Mouse (Mus musculus) heart, postnatal 0 days (tissue): ENCODE data around the gene Gclc. TPM values are rescaled to one million over a fixed set of nuclear protein-coding genes. Genes with fewer than 3 reads are reported as not detected.

Experiments used
- ATAC-seq: fragments of 200-750 bp; cut with Nextera tagmentation; 2 replicates; pipeline ENCODE4 v1.8.0; 2017; ENCODE audit warnings: low read depth, moderate number of reproducible peaks, moderate library complexity; ENCODE audit not compliant: insufficient read depth
- DNase-seq: peaks from one replicate; pipeline ENCODE4 v3.0.0-alpha.2; 2016; ENCODE audit warnings: low spot score
- H3K27ac ChIP-seq: fragments of 300-500 bp; sonication (generic); 2 replicates; pipeline ENCODE4 v1.5.1; 2014; ENCODE audit warnings: low read depth, mild to moderate bottlenecking
- H3K27me3 ChIP-seq: fragments of 300-500 bp; sonication (generic); 2 replicates; pipeline ENCODE4 v1.6.1; 2014; ENCODE audit warnings: low read length, mixed read lengths; ENCODE audit not compliant: control insufficient read depth, insufficient read depth
- H3K36me3 ChIP-seq: fragments of 300-500 bp; sonication (generic); replicated peaks from 2 replicates; pipeline ENCODE4 v1.6.1; 2014; ENCODE audit warnings: low read length, mixed read lengths; ENCODE audit not compliant: control insufficient read depth, insufficient read depth
- H3K4me1 ChIP-seq: fragments of 300-500 bp; sonication (generic); 2 replicates; pipeline ENCODE4 v1.6.1; 2014; ENCODE audit warnings: antibody characterized with exemption; ENCODE audit not compliant: control insufficient read depth, insufficient read depth
- H3K4me2 ChIP-seq: fragments of 300-500 bp; sonication (generic); 2 replicates; pipeline ENCODE4 v1.6.1; 2014; ENCODE audit warnings: low read depth, mild to moderate bottlenecking, low read length, moderate library complexity
- H3K4me3 ChIP-seq: fragments of 300-500 bp; sonication (generic); 2 replicates; pipeline ENCODE4 v1.5.1; 2014; ENCODE audit warnings: low read depth, low read length
- H3K9ac ChIP-seq: fragments of 300-500 bp; sonication (generic); replicated peaks from 2 replicates; pipeline ENCODE4 v1.6.1; 2014; ENCODE audit warnings: low read depth, low read length, mixed read lengths
- H3K9me3 ChIP-seq: fragments of 300-500 bp; sonication (generic); replicated peaks from 2 replicates; pipeline ENCODE4 v1.6.1; 2016; ENCODE audit warnings: low read length; ENCODE audit not compliant: control insufficient read depth
- CTCF ChIP-seq: IDR thresholded peaks from 2 replicates; pipeline ENCODE4 v1.5.1; 2016; ENCODE audit warnings: antibody characterized with exemption, control low read depth, low read depth
- EP300 ChIP-seq: IDR thresholded peaks from 2 replicates; pipeline ENCODE4 v1.6.1; 2016; ENCODE audit warnings: antibody characterized with exemption, low read depth
- WGBS: fragments of 180-500 bp; shearing (Covaris S2); extraction: QIAGEN DNeasy Blood & Tissue Kit; methylation state at CpG from one replicate; pipeline ENCODE4 v1.1.7; 2014; 5-methylcytosine and 5-hydroxymethylcytosine counted together
- polyA plus RNA-seq: library from polyadenylated mRNA; unstranded; fragments of >200 nt; fragmentation: Nextera tagmentation; extraction: Ambion mirVana; gene quantifications from 2 replicates; pipeline ENCODE4 v1.2.1, GENCODE M21; 2015
- total RNA-seq: library from RNA; depleted of rRNA; stranded (reverse); fragments of >200 nt; gene quantifications from 2 replicates; pipeline ENCODE4 v1.2.3, GENCODE M21; 2014; ENCODE audit warnings: low replicate concordance

Gclc gene
- total and polyA plus RNA-seq, 2 experiments from 2014 or later, result 4.6 to 9.2 TPM

DNA sequence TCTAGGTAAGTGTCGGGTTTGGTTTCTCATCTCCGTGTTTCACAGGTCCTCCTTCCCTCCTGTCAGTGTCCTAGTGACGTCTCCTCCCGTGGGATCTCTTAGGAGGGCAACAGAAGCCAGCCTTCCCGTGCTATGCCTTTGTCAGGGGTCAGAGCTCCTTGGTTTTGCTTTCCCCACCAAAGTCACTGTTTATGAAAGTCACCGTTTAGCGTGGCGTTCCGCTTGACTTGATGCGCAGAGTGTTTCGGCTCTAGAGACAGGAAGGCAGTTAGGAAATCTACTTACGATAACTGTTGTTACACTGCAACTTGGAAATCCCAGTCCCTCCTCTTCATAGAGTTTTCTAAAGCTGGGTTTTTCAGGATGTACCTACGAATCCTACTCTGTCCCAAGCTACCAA is 28.7 kb downstream of the Gclc start:
- no peak for DNase-seq
- H3K4me3 ChIP-seq, result no peak overlapping the region
- no peaks in the 10 kb centered on the region for H3K4me1 ChIP-seq
- no peaks in the 10 kb centered on the region for H3K9me3 ChIP-seq
- TF ChIP-seq CTCF, result no peak
- no peak for TF ChIP-seq EP300
- no peak overlapping the region for H3K4me2 ChIP-seq
- no peak overlapping the region for H3K9ac ChIP-seq
- ATAC-seq, result no peak
- WGBS, result 92% methylated on average over 13 of the region's 13 CpGs
- no peaks in the 10 kb centered on the region for H3K27me3 ChIP-seq
- no peak overlapping the region for H3K27ac ChIP-seq
- peaks cover 61% of the 10 kb centered on the region for H3K36me3 ChIP-seq

- no peak overlapping the region for H3K4me2 ChIP-seq
- H3K9ac ChIP-seq, result no peak overlapping the region
- H3K27ac ChIP-seq, result no peak overlapping the region
- no peaks in the 10 kb centered on the region for H3K9me3 ChIP-seq
- 83% methylated on average over 8 of the region's 8 CpGs for WGBS
- H3K36me3 ChIP-seq, result peaks cover 55% of the 10 kb centered on the region
- no peaks in the 10 kb centered on the region for H3K27me3 ChIP-seq
- H3K4me3 ChIP-seq, result no peak overlapping the region
- ATAC-seq (no peak), DNase-seq (no peak)
- peaks cover 3% of the 10 kb centered on the region; the same call in 1 of the 2 replicates for H3K4me1 ChIP-seq
- TF ChIP-seq CTCF, result no peak
- no peak for TF ChIP-seq EP300
Measured at GRCm38 (mm10) chr9:77785466-77785865, 31.1 kb downstream of the Gclc start.

GRCm38 (mm10) chr9:77787936-77788335 is 33.6 kb downstream of the Gclc start:
- Histone ChIP-seq H3K4me1 (peaks cover 3% of the 10 kb centered on the region; the same call in 1 of the 2 replicates), H3K36me3 (peaks cover 65% of the 10 kb centered on the region), H3K9me3 (no peaks in the 10 kb centered on the region), H3K4me2 (no peak overlapping the region), H3K27me3 (no peaks in the 10 kb centered on the region), H3K27ac (no peak overlapping the region), H3K9ac (no peak overlapping the region), H3K4me3 (no peak overlapping the region)
- TF ChIP-seq EP300 (no peak), CTCF (no peak)
- 83% methylated on average over 7 of the region's 7 CpGs for WGBS
- ATAC-seq, result no peak
- DNase-seq, result no peak

- Histone ChIP-seq H3K4me3 (no peak overlapping the region), H3K9me3 (no peaks in the 10 kb centered on the region), H3K36me3 (peaks cover 66% of the 10 kb centered on the region), H3K27me3 (no peaks in the 10 kb centered on the region), H3K9ac (no peak overlapping the region), H3K4me1 (peaks cover 3% of the 10 kb centered on the region; the same call in 1 of the 2 replicates), H3K4me2 (no peak overlapping the region), H3K27ac (0 out of 2 replicates have a peak overlapping the region, but pooled peaks have one; percentile 31)
- TF ChIP-seq CTCF (no peak), EP300 (no peak)
- 46% methylated on average over 12 of the region's 12 CpGs for WGBS
- DNase-seq (peak; percentile 85), ATAC-seq (peak; percentile 90)
Measured at GRCm38 (mm10) chr9:77789615-77790348, 35.4 kb downstream of the Gclc start.

DNA sequence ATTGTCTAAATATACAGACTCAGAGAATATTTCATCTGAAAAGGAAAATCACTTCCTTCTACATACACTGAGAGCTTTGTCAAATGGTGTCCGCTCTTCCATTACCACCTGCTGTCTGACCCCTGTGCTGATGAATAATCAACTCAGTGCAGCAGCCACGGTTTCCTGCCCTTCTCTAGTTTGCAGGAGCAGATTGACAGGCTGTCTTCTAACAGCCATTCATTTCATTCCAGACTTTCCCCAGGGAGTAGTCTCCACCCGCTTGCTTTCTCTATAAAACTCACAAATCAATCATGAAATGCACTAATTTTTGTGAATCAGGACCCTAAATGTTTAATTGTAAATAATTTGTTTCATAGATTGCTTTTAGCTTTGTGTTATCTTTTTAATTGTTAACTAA is 39.5 kb downstream of the Gclc start:
- ATAC-seq, result no peak
- Histone ChIP-seq H3K4me3 (no peak overlapping the region), H3K9ac (no peak overlapping the region), H3K4me1 (peaks cover 3% of the 10 kb centered on the region; the same call in 1 of the 2 replicates), H3K27me3 (no peaks in the 10 kb centered on the region), H3K27ac (no peak overlapping the region), H3K36me3 (peaks cover 28% of the 10 kb centered on the region), H3K4me2 (no peak overlapping the region), H3K9me3 (no peaks in the 10 kb centered on the region)
- TF ChIP-seq EP300 (no peak), CTCF (no peak)
- no peak for DNase-seq
- WGBS, result 76% methylated on average over 3 of the region's 3 CpGs
